ENCODE assay signal across 14 mouse cellular contexts in the genomic region with DNA sequence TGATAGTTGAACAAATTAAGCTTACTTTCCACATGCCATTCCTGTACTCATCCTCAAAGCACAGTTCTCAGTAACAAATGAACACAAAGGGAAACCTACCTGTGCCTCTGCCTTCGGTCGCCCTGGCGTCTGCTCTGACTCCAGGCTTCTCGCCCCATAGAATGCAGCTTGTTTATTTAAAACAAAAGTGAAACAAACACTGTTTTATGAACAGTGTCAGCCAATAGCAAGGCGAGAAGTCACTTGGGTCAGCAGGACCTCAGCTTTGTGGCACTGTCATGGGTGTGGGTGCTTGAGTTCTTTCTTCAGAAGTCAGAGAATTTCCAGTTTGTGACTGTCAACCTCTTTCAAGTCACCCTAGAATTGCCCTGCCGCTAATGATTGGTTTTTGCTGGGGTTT. TPM values are rescaled to one million over a fixed set of nuclear protein-coding genes. Genes with fewer than 3 reads are reported as not detected.
DNase-seq lines count a peak whose midpoint lies in the region; ATAC-seq and TF ChIP-seq lines count a peak whose summit lies in the region.
"Had no signal": no experiment of that assay in that cellular context is flagged by ENCODE, and none has a peak within 500 bp of the region (broad histone marks: within the 10 kb centered on the region; RNA-seq: fewer than 3 reads in every experiment).

A gene (minus strand): TSS at position 178 of the 400 bp plus-strand sequence.

- 51% methylated on average over 6 of the region's 6 CpGs for WGBS in kidney, embryonic 15.5 days
- WGBS in midbrain, embryonic 14.5 days, result 77% methylated on average over 6 of the region's 6 CpGs

- H3K9me3 ChIP-seq in kidney, embryonic 15.5 days (replicated peaks), result no peaks in the 10 kb centered on the region
- no peaks in the 10 kb centered on the region for H3K9me3 ChIP-seq in midbrain, embryonic 14.5 days (ENCODE audit: control insufficient read depth, low read length)
- H3K9me3 ChIP-seq: heart, embryonic 10.5 days had no signal

- no peak for TF ChIP-seq POLR2A in myocyte (IDR thresholded peaks at IDR 0.05; ENCODE audit: insufficient read length, low read depth)

- no peak within 1 kb of the TSS for H3K27ac ChIP-seq in kidney, embryonic 15.5 days
- no peak within 1 kb of the TSS for H3K27ac ChIP-seq in midbrain, embryonic 14.5 days (replicated peaks; ENCODE audit: low read depth, low read length)
- H3K27ac ChIP-seq: heart, embryonic 10.5 days; hindbrain, embryonic 10.5 days had no signal

- H3K36me3 ChIP-seq in kidney, embryonic 15.5 days, result no peaks in the 10 kb centered on the region
- no peaks in the 10 kb centered on the region for H3K36me3 ChIP-seq in myocyte (ENCODE audit: control insufficient read depth, insufficient read depth)
- no peaks in the 10 kb centered on the region for H3K36me3 ChIP-seq in midbrain, embryonic 14.5 days (ENCODE audit: control insufficient read depth, insufficient read depth, low read length)
- H3K36me3 ChIP-seq: heart, embryonic 10.5 days; hindbrain, embryonic 10.5 days had no signal

- H3ac ChIP-seq in myocyte (ENCODE audit: control insufficient read depth, insufficient read length), result no peak within 1 kb of the TSS

- H3K9ac ChIP-seq in kidney, embryonic 15.5 days, result no peak within 1 kb of the TSS
- H3K9ac ChIP-seq in midbrain, embryonic 14.5 days (replicated peaks; ENCODE audit: low read length), result no peak within 1 kb of the TSS

- H3K27me3 ChIP-seq in kidney, embryonic 15.5 days, result no peaks in the 10 kb centered on the region
- no peaks in the 10 kb centered on the region for H3K27me3 ChIP-seq in myocyte (ENCODE audit: control insufficient read depth, insufficient read depth, insufficient read length)
- no peaks in the 10 kb centered on the region for H3K27me3 ChIP-seq in midbrain, embryonic 14.5 days (ENCODE audit: control insufficient read depth, insufficient read depth, low read length)

- H3K4me2 ChIP-seq in kidney, embryonic 15.5 days, result no peak within 1 kb of the TSS
- peak within 1 kb of the TSS; percentile 42 for H3K4me2 ChIP-seq in myocyte (ENCODE audit: low read depth)
- H3K4me2 ChIP-seq in midbrain, embryonic 14.5 days (ENCODE audit: low read length), result no peak within 1 kb of the TSS
- H3K4me2 ChIP-seq: liver, embryonic 11.5 days had no signal

- no peaks in the 10 kb centered on the region for H3K79me2 ChIP-seq in myocyte (ENCODE audit: control insufficient read depth, insufficient read depth)

- DNase-seq in kidney, adult 9 months, result peak; percentile 23
- peak; percentile 82 for DNase-seq in CD4-positive helper T cell, adult 2 months (ENCODE audit: low read depth, low spot score)
- DNase-seq in midbrain, embryonic 14.5 days, result no peak
- no peak for DNase-seq in layer of hippocampus, adult 9-10 months (ENCODE audit: low spot score)
- DNase-seq in right cerebral cortex, adult 2 months (ENCODE audit: low spot score in 2 of 2), result no peak
- DNase-seq: adrenal gland, postnatal 36 days; cerebellum, adult 11-12 months had no signal

- no peak for ATAC-seq in kidney, embryonic 15.5 days (replicated peaks; ENCODE audit: low FRiP score)
- peak; percentile 80 to 96 for ATAC-seq in hematopoietic stem cell, adult 5-6 weeks (replicated peaks in 1 of 2; ENCODE audit: insufficient read depth in 1 of 2, low FRiP score in 2 of 2, low TSS enrichment in 1 of 2, low read depth in 1 of 2, poor library complexity in 2 of 2, severe bottlenecking in 2 of 2)
- no peak for ATAC-seq in midbrain, embryonic 14.5 days (ENCODE audit: low FRiP score, low TSS enrichment)

- H3K4me1 ChIP-seq in kidney, embryonic 15.5 days, result no peaks in the 10 kb centered on the region
- H3K4me1 ChIP-seq in midbrain, embryonic 14.5 days (ENCODE audit: control insufficient read depth, insufficient read depth, low read length), result no peaks in the 10 kb centered on the region
- H3K4me1 ChIP-seq: heart, embryonic 10.5 days had no signal

- no peak within 1 kb of the TSS for H3K4me3 ChIP-seq in kidney, embryonic 15.5 days (replicated peaks)
- no peak within 1 kb of the TSS for H3K4me3 ChIP-seq in myocyte
- H3K4me3 ChIP-seq in midbrain, embryonic 14.5 days (replicated peaks; ENCODE audit: low read depth, low read length), result no peak within 1 kb of the TSS
- H3K4me3 ChIP-seq: heart, embryonic 10.5 days; hindbrain, embryonic 10.5 days had no signal

TF ChIP-seq in myocyte, 11 proteins besides CTCF, POLR2A, EP300 and RAD21:
- TF ChIP-seq TCF3 (IDR thresholded peaks at IDR 0.05; ENCODE audit: insufficient read length, low read depth) (no peak), TCF12 (IDR thresholded peaks at IDR 0.05; ENCODE audit: insufficient read depth, poor library complexity, severe bottlenecking) (no peak), MYOG (IDR thresholded peaks at IDR 0.05; ENCODE audit: control insufficient read depth in 1 of 3, insufficient read depth in 1 of 3, insufficient read length in 2 of 3, low read depth in 2 of 3) (no peak), CEBPB (IDR thresholded peaks at IDR 0.05; ENCODE audit: insufficient read depth, poor library complexity, severe bottlenecking) (no peak), MAX (IDR thresholded peaks at IDR 0.05; ENCODE audit: low read depth) (no peak), MYOD1 (IDR thresholded peaks at IDR 0.05; ENCODE audit: control insufficient read depth in 1 of 3, insufficient read length in 2 of 3, low read depth in 2 of 3) (no peak), SRF (IDR thresholded peaks at IDR 0.05; ENCODE audit: control insufficient read depth, insufficient read length, low read depth) (no peak), USF1 (IDR thresholded peaks at IDR 0.05; ENCODE audit: low read depth) (no peak)
TF ChIP-seq in myocyte: peak in this region for 0.

RNA-seq across cellular contexts. Expression of the gene that starts here (rescaled TPM):
- 0.17 and 0.64 TPM in 2 replicates for polyA plus RNA-seq in kidney, embryonic 15.5 days (2015; fragmentation: Nextera tagmentation; extraction: Ambion mirVana)
- 18.5 and 21.2 TPM in 2 replicates for total RNA-seq in hematopoietic stem cell, adult 5-6 weeks (2017)
- polyA plus RNA-seq in myocyte (2012; fragmentation: generic; extraction: Trizol), result not detected
- 0.16 TPM in 1 of 2 replicates, not detected in the other for polyA plus RNA-seq in midbrain, embryonic 14.5 days (2014; fragmentation: Nextera tagmentation; extraction: Ambion mirVana)
- total RNA-seq: midbrain, postnatal 0 days had no signal
- polyA plus RNA-seq: hindbrain, embryonic 10.5 days had no signal

Comparison
In these comparisons a context has a peak if more than half of its experiments do, and no peak if none do; other contexts are left out.
1. DNase-seq: peak in kidney, adult 9 months (single experiment) and CD4-positive helper T cell, adult 2 months (single experiment); none in midbrain, embryonic 14.5 days (single experiment), layer of hippocampus, adult 9-10 months (single experiment) and right cerebral cortex, adult 2 months (0 of 2).
2. ATAC-seq: peak in hematopoietic stem cell, adult 5-6 weeks (2 of 2); none in kidney, embryonic 15.5 days (single experiment) and midbrain, embryonic 14.5 days (single experiment).